Mouse (Mus musculus) lung, postnatal 0 days (tissue): ENCODE measurements around the gene Camta1.
A peak's percentile ranks its signal among the peaks of the same experiment; 100 is the strongest.

Experiments used
- CTCF ChIP-seq: IDR thresholded peaks from 2 replicates; pipeline ENCODE4 v1.5.1; 2016; ENCODE audit warnings: antibody characterized with exemption, mild to moderate bottlenecking
- EP300 ChIP-seq: IDR thresholded peaks from 2 replicates; pipeline ENCODE4 v1.6.1; 2016; ENCODE audit warnings: antibody characterized with exemption, mild to moderate bottlenecking, control low read depth

DNA sequence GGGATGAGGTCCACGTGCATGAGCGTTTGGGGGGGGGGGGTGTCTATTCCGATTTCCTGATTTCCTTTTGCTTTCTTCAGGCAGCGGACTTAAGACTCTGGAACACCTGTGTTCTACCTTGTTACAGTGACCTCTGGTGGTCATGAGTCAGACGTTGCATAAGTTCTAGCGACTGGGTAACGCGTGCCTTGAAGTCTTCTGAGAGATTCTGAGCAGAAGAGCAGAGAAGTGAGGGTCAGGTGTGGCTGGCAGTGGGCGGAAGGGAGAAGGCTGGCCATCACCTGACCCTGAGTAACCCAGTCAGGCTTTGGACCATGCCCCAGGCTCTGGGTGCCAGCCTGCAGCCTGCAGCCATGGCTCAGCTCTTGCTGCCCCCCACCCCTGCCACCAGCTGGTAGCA is 222.7 kb downstream of the Camta1 start:
- TF ChIP-seq CTCF (peak; percentile 59), EP300 (no peak)
